Mouse (Mus musculus) heart, postnatal 0 days (tissue): ENCODE measurements around the gene Swi5. TPM values are rescaled to one million over a fixed set of nuclear protein-coding genes. Genes with fewer than 3 reads are reported as not detected.

Source experiments
- ATAC-seq: fragments of 200-750 bp; cut with Nextera tagmentation; 2 replicates; pipeline ENCODE4 v1.8.0; 2017; ENCODE audit warnings: low read depth, moderate number of reproducible peaks, moderate library complexity; ENCODE audit not compliant: insufficient read depth
- DNase-seq: peaks from one replicate; pipeline ENCODE4 v3.0.0-alpha.2; 2016; ENCODE audit warnings: low spot score
- H3K27ac ChIP-seq: fragments of 300-500 bp; sonication (generic); 2 replicates; pipeline ENCODE4 v1.5.1; 2014; ENCODE audit warnings: low read depth, mild to moderate bottlenecking
- H3K27me3 ChIP-seq: fragments of 300-500 bp; sonication (generic); 2 replicates; pipeline ENCODE4 v1.6.1; 2014; ENCODE audit warnings: low read length, mixed read lengths; ENCODE audit not compliant: control insufficient read depth, insufficient read depth
- H3K36me3 ChIP-seq: fragments of 300-500 bp; sonication (generic); replicated peaks from 2 replicates; pipeline ENCODE4 v1.6.1; 2014; ENCODE audit warnings: low read length, mixed read lengths; ENCODE audit not compliant: control insufficient read depth, insufficient read depth
- H3K4me1 ChIP-seq: fragments of 300-500 bp; sonication (generic); 2 replicates; pipeline ENCODE4 v1.6.1; 2014; ENCODE audit warnings: antibody characterized with exemption; ENCODE audit not compliant: control insufficient read depth, insufficient read depth
- H3K4me2 ChIP-seq: fragments of 300-500 bp; sonication (generic); 2 replicates; pipeline ENCODE4 v1.6.1; 2014; ENCODE audit warnings: low read depth, mild to moderate bottlenecking, low read length, moderate library complexity
- H3K4me3 ChIP-seq: fragments of 300-500 bp; sonication (generic); 2 replicates; pipeline ENCODE4 v1.5.1; 2014; ENCODE audit warnings: low read depth, low read length
- H3K9ac ChIP-seq: fragments of 300-500 bp; sonication (generic); replicated peaks from 2 replicates; pipeline ENCODE4 v1.6.1; 2014; ENCODE audit warnings: low read depth, low read length, mixed read lengths
- H3K9me3 ChIP-seq: fragments of 300-500 bp; sonication (generic); replicated peaks from 2 replicates; pipeline ENCODE4 v1.6.1; 2016; ENCODE audit warnings: low read length; ENCODE audit not compliant: control insufficient read depth
- CTCF ChIP-seq: IDR thresholded peaks from 2 replicates; pipeline ENCODE4 v1.5.1; 2016; ENCODE audit warnings: antibody characterized with exemption, control low read depth, low read depth
- EP300 ChIP-seq: IDR thresholded peaks from 2 replicates; pipeline ENCODE4 v1.6.1; 2016; ENCODE audit warnings: antibody characterized with exemption, low read depth
- WGBS: fragments of 180-500 bp; shearing (Covaris S2); extraction: QIAGEN DNeasy Blood & Tissue Kit; methylation state at CpG from one replicate; pipeline ENCODE4 v1.1.7; 2014; 5-methylcytosine and 5-hydroxymethylcytosine counted together
- polyA plus RNA-seq: library from polyadenylated mRNA; unstranded; fragments of >200 nt; fragmentation: Nextera tagmentation; extraction: Ambion mirVana; gene quantifications from 2 replicates; pipeline ENCODE4 v1.2.1, GENCODE M21; 2015
- total RNA-seq: library from RNA; depleted of rRNA; stranded (reverse); fragments of >200 nt; gene quantifications from 2 replicates; pipeline ENCODE4 v1.2.3, GENCODE M21; 2014; ENCODE audit warnings: low replicate concordance

Swi5 gene
- total and polyA plus RNA-seq, 2 experiments from 2014 or later = 262 to 330 TPM

DNA sequence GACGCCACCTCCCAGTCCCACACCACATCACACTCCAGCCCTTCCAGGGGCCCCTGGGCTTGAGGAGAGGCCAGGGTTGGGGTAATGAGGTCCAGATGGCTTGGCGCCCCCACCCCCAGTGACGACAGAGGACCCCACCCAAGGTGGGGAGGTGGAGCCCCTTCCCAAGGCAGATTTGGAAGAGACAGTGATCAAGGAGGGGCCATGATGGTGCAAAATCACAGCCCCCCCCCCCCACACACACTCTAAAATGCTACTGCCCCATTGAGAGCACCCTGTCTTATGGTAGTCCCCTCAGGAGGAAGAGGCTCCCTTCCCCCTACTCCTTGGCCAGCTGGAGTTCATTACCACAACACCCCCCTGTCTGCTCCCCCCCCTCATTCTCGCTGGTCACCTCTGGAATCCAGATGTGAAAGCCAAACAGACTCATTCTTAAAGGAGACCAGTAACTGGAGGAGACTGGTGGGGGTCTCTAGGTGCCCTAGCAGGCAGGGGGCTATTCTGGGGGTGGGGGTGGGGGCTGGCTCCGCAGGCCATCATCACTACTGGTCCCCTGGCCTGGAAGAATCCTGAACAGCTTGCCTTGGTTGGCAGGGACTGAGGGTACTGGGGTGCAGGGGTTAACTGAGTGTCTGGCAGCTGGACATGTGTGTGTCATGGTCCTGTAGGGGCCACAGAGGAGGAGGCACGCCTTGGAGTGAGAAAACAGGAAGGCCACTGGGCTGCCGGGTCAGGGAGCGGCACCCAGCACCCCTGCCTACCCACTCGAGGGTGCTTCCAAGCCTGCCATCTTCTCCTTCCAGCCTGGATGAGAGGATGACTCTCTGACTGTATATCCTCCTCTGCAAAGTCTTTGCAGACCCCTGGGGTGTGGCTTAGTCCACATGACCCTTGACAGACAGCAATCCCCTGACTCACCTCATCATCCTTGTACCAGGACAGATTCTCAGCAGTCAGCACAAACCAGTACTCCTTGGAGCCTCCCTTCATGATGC, 32.0 kb upstream of the Swi5 start:
- H3K9me3 ChIP-seq = no peaks in the 10 kb centered on the region
- H3K27me3 ChIP-seq = peaks cover 25% of the 10 kb centered on the region
- ATAC-seq (no peak), DNase-seq (no peak)
- peak overlapping the region; percentile 59 for H3K27ac ChIP-seq
- H3K4me1 ChIP-seq = peaks cover 20% of the 10 kb centered on the region
- no peaks in the 10 kb centered on the region for H3K36me3 ChIP-seq
- 0 out of 2 replicates have a peak overlapping the region, but pooled peaks have one; percentile 21 for H3K4me2 ChIP-seq
- no peak for TF ChIP-seq CTCF
- TF ChIP-seq EP300 = no peak
- no peak overlapping the region for H3K9ac ChIP-seq
- WGBS = 34% methylated on average over 9 of the region's 9 CpGs
- no peak overlapping the region for H3K4me3 ChIP-seq

DNA sequence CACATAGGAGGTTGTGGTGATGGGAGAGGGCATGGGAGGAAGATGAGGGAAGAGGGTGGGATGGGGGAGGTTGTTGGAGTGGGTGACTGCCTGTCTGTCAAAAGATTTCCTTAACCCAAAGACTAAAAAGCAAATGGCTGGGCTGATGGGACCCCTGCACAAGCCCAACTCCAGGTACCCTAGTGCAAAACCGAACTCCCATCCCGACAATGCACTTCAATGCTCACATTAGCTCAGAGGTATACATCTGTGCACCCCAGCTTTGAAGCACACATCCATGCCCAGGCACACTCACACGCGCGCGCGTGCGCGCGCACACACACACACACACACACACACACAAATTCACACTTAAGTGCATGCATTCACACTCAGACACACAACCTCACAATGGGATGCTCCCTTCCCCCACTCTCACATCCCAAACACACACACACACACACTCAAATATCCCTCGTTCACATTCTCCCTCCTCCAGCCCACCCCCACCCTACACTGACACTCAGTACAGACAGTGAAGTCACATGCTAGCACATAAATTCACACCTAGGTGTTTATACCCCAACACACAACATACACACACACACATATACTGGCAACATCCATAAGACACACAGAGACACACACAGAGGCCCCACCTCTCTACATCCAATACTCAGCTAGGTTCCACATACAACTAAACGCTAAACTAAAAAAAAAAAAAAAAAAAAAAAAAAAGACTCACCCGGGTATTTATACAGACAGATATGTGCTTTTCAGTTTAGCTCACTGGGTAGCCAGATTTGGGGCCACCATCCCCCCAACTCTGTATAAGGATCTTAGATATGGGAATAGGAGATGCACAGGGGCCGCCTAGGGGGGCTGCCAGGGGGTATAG, 31.1 kb upstream of the Swi5 start:
- no peak for TF ChIP-seq CTCF
- Histone ChIP-seq H3K9ac (peak overlapping the region; percentile 35; the same call in 1 of the 2 replicates), H3K4me2 (peak overlapping the region; percentile 51), H3K36me3 (no peaks in the 10 kb centered on the region), H3K4me1 (peaks cover 20% of the 10 kb centered on the region), H3K27ac (peak overlapping the region; percentile 63), H3K4me3 (peak overlapping the region; percentile 33), H3K27me3 (peaks cover 25% of the 10 kb centered on the region), H3K9me3 (no peaks in the 10 kb centered on the region)
- DNase-seq (no peak), ATAC-seq (no peak)
- WGBS = 70% methylated on average over 14 of the region's 14 CpGs

DNA sequence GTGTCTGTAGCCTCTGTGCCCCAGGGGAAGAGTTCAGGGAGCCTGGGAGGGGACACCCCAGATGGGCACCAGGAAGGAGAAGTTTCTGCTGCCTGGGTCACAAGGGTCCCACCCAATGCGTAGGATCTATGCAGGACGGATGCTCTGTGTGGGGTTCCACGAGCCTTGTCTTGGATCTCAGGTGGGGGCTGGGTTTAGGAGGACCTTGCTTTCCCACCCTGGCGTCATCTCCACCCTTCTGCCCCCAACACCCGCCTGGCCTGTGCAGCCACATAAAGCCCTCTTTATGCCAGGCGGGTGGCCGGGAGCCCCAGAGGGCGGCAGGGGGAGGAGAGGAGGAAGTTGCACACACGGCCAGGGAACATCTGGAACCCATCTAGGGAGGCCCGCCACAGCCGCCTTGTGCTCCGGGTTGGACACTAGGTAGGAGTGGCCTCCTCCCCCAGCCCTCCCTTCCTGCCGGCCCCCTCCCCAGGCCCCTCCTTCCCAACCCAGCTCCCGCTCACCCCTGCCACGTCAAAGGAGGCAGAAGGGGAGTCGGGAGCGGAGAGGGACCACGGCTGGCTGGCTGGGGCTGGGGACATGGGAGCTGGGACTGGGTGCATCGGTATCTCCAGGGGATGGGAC, 30.0 kb upstream of the Swi5 start:
- ATAC-seq (peak; percentile 79), DNase-seq (peak; percentile 56)
- H3K4me1 ChIP-seq = peaks cover 20% of the 10 kb centered on the region
- TF ChIP-seq CTCF = no peak
- TF ChIP-seq EP300 = no peak
- H3K36me3 ChIP-seq = no peaks in the 10 kb centered on the region
- peak overlapping the region; percentile 33 for H3K4me3 ChIP-seq
- H3K4me2 ChIP-seq = peak overlapping the region; percentile 51
- 14% methylated on average over 18 of the region's 19 CpGs for WGBS
- H3K27ac ChIP-seq = peak overlapping the region; percentile 75
- peaks cover 25% of the 10 kb centered on the region for H3K27me3 ChIP-seq
- H3K9me3 ChIP-seq = no peaks in the 10 kb centered on the region
- peak overlapping the region; percentile 35 for H3K9ac ChIP-seq

DNA sequence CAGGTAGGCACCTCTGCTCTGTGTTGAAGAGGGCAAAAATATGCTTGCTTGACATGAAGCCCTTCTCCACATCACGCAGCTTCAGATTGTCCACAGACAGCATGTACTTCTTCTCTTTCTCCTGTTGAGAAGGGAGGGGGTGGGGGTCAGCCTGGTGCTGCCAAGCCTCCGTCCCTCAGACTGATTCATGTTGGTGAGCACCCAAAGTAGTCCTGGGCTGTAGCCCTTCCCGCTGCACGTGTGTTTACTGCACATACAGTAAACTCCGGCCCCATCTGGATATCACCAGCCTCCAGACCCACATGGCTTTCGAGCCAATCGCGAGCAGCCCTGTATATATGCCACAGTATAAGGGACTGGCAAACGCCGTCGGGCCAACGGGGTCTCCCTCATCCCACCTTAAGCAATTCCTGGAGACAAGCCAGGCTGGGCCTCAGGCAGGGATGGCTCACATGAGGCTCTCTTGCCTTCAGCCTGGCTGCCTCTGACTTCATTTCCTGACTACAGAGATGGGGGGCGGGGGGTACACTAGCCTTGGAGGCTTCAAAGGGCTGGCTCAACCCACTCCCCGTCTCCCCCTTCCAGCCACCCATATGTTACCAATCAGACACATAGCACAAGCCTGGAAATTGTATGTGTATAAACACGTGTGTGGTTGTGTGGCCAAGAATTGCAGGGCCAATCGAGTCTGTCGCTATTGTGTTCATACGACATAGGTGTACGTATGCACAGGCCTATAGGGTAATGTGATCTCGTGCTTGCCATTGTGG, 29.2 kb upstream of the Swi5 start:
- WGBS = 66% methylated on average over 20 of the region's 20 CpGs

More for the DNA sequence above, 29.2 kb upstream of the Swi5 start:
- H3K36me3 ChIP-seq = no peaks in the 10 kb centered on the region
- ATAC-seq (peak; percentile 15; the same call in 1 of the 2 replicates), DNase-seq (no peak)
- peaks cover 34% of the 10 kb centered on the region for H3K27me3 ChIP-seq
- no peaks in the 10 kb centered on the region for H3K9me3 ChIP-seq
- H3K27ac ChIP-seq = peak overlapping the region; percentile 75
- no peak for TF ChIP-seq CTCF
- no peak for TF ChIP-seq EP300
- no peak overlapping the region for H3K4me3 ChIP-seq
- H3K4me2 ChIP-seq = no peak overlapping the region
- peaks cover 20% of the 10 kb centered on the region for H3K4me1 ChIP-seq
- no peak overlapping the region for H3K9ac ChIP-seq
